Mouse (Mus musculus) heart, embryonic 13.5 days (tissue): Measurements from ENCODE around the gene Olfr16. TPM values are rescaled to one million over a fixed set of nuclear protein-coding genes. Genes with fewer than 3 reads are reported as not detected.

Source experiments
- ATAC-seq: fragments of 200-750 bp; cut with Nextera tagmentation; 2 replicates; pipeline ENCODE4 v1.8.0; 2017; ENCODE audit warnings: moderate TSS enrichment; ENCODE audit not compliant: insufficient number of reproducible peaks, low FRiP score, low TSS enrichment; ENCODE audit errors: extremely low read depth
- H3K27ac ChIP-seq: fragments of 300-500 bp; sonication (generic); replicated peaks from 2 replicates; pipeline ENCODE4 v1.5.1; 2015; ENCODE audit warnings: moderate library complexity, mild to moderate bottlenecking, inconsistent platforms
- H3K27me3 ChIP-seq: fragments of 300-500 bp; sonication (generic); replicated peaks from 2 replicates; pipeline ENCODE4 v1.6.1; 2015; ENCODE audit warnings: mild to moderate bottlenecking, inconsistent platforms
- H3K36me3 ChIP-seq: fragments of 300-500 bp; sonication (generic); 2 replicates; pipeline ENCODE4 v1.6.1; 2015; ENCODE audit warnings: mild to moderate bottlenecking, inconsistent platforms
- H3K4me1 ChIP-seq: fragments of 300-500 bp; sonication (generic); 2 replicates; pipeline ENCODE4 v1.6.1; 2015; ENCODE audit warnings: inconsistent platforms
- H3K4me2 ChIP-seq: fragments of 300-500 bp; sonication (generic); 2 replicates; pipeline ENCODE4 v1.6.1; 2015; ENCODE audit warnings: inconsistent platforms, mild to moderate bottlenecking, moderate library complexity
- H3K4me3 ChIP-seq: fragments of 300-500 bp; sonication (generic); 2 replicates; pipeline ENCODE4 v1.5.1; 2015; ENCODE audit warnings: moderate library complexity, mild to moderate bottlenecking, inconsistent platforms
- H3K9ac ChIP-seq: fragments of 300-500 bp; sonication (generic); 2 replicates; pipeline ENCODE4 v1.6.1; 2015; ENCODE audit warnings: inconsistent platforms, mild to moderate bottlenecking, moderate library complexity
- H3K9me3 ChIP-seq: fragments of 300-500 bp; sonication (generic); 2 replicates; pipeline ENCODE4 v1.6.1; 2016; ENCODE audit warnings: inconsistent platforms
- WGBS: fragments of 180-500 bp; shearing (Covaris S2); methylation state at CpG from one replicate; pipeline ENCODE4 v1.1.7; 2015; ENCODE audit warnings: mixed read lengths; 5-methylcytosine and 5-hydroxymethylcytosine counted together
- polyA plus RNA-seq: library from polyadenylated mRNA; unstranded; fragments of >200 nt; fragmentation: Nextera tagmentation; extraction: Ambion mirVana; gene quantifications from 2 replicates; pipeline ENCODE4 v1.2.1, GENCODE M21; 2015

The Olfr16 gene
- not detected in 2 replicates for polyA plus RNA-seq

- H3K27ac ChIP-seq, result no peak within 1 kb of the TSS
- no peaks in the 10 kb centered on the region for H3K27me3 ChIP-seq
- no peak within 1 kb of the TSS for H3K4me3 ChIP-seq
- H3K9me3 ChIP-seq, result no peaks in the 10 kb centered on the region
- ATAC-seq, result no peak
- 33% methylated on average over 1 of the region's 1 CpGs for WGBS
- H3K4me2 ChIP-seq, result no peak within 1 kb of the TSS
- no peak within 1 kb of the TSS for H3K9ac ChIP-seq
- no peaks in the 10 kb centered on the region for H3K36me3 ChIP-seq
- H3K4me1 ChIP-seq, result no peaks in the 10 kb centered on the region
Observed at GRCm38 (mm10) chr1:172950160-172950559, at the start of gene Olfr16. Gene Olfr16 (plus strand): TSS chr1:172950409.

- no peaks in the 10 kb centered on the region for H3K27me3 ChIP-seq
- H3K36me3 ChIP-seq, result no peaks in the 10 kb centered on the region
- no peaks in the 10 kb centered on the region for H3K4me1 ChIP-seq
- no peaks in the 10 kb centered on the region for H3K9me3 ChIP-seq
- ATAC-seq, result no peak
- no peak overlapping the region for H3K4me2 ChIP-seq
- H3K9ac ChIP-seq, result no peak overlapping the region
- H3K4me3 ChIP-seq, result no peak overlapping the region
- no peak overlapping the region for H3K27ac ChIP-seq
Observed at GRCm38 (mm10) chr1:172903313-172903712, 46.9 kb upstream of the Olfr16 start.

- Histone ChIP-seq H3K27ac (no peak overlapping the region), H3K4me3 (no peak overlapping the region), H3K4me2 (no peak overlapping the region), H3K36me3 (no peaks in the 10 kb centered on the region), H3K27me3 (no peaks in the 10 kb centered on the region), H3K9ac (no peak overlapping the region), H3K9me3 (no peaks in the 10 kb centered on the region), H3K4me1 (no peaks in the 10 kb centered on the region)
- no peak for ATAC-seq
- WGBS, result 70% methylated on average over 1 of the region's 1 CpGs
Observed at GRCm38 (mm10) chr1:172917115-172917514, 33.1 kb upstream of the Olfr16 start.

GRCm38 (mm10) chr1:172918450-172918849, 31.8 kb upstream of the Olfr16 start:
- no peak for ATAC-seq
- 65% methylated on average over 2 of the region's 2 CpGs for WGBS
- no peaks in the 10 kb centered on the region for H3K27me3 ChIP-seq
- no peak overlapping the region for H3K27ac ChIP-seq
- H3K9me3 ChIP-seq, result no peaks in the 10 kb centered on the region
- H3K4me1 ChIP-seq, result no peaks in the 10 kb centered on the region
- no peak overlapping the region for H3K4me2 ChIP-seq
- H3K36me3 ChIP-seq, result no peaks in the 10 kb centered on the region
- no peak overlapping the region for H3K9ac ChIP-seq
- H3K4me3 ChIP-seq, result no peak overlapping the region

- Histone ChIP-seq H3K9ac (no peak overlapping the region), H3K4me3 (no peak overlapping the region), H3K36me3 (no peaks in the 10 kb centered on the region), H3K9me3 (no peaks in the 10 kb centered on the region), H3K4me1 (no peaks in the 10 kb centered on the region), H3K27me3 (no peaks in the 10 kb centered on the region), H3K4me2 (no peak overlapping the region), H3K27ac (no peak overlapping the region)
- no peak for ATAC-seq
- WGBS, result 81% methylated on average over 2 of the region's 2 CpGs
Observed at GRCm38 (mm10) chr1:172932197-172932596, 18.0 kb upstream of the Olfr16 start.

- H3K27ac ChIP-seq, result no peak overlapping the region
- H3K36me3 ChIP-seq, result no peaks in the 10 kb centered on the region
- no peaks in the 10 kb centered on the region for H3K27me3 ChIP-seq
- H3K4me3 ChIP-seq, result no peak overlapping the region
- 61% methylated on average over 2 of the region's 2 CpGs for WGBS
- H3K9me3 ChIP-seq, result no peaks in the 10 kb centered on the region
- no peak overlapping the region for H3K9ac ChIP-seq
- no peaks in the 10 kb centered on the region for H3K4me1 ChIP-seq
- ATAC-seq, result no peak
- H3K4me2 ChIP-seq, result no peak overlapping the region
Observed at GRCm38 (mm10) chr1:172951171-172951720, 1.0 kb downstream of the Olfr16 start.

GRCm38 (mm10) chr1:172955376-172955775, 5.2 kb downstream of the Olfr16 start:
- ATAC-seq, result no peak
- WGBS, result 69% methylated on average over 4 of the region's 4 CpGs
- H3K4me3 ChIP-seq, result no peak overlapping the region
- no peak overlapping the region for H3K27ac ChIP-seq
- no peaks in the 10 kb centered on the region for H3K36me3 ChIP-seq
- no peaks in the 10 kb centered on the region for H3K9me3 ChIP-seq
- no peak overlapping the region for H3K4me2 ChIP-seq
- no peaks in the 10 kb centered on the region for H3K4me1 ChIP-seq
- no peaks in the 10 kb centered on the region for H3K27me3 ChIP-seq
- no peak overlapping the region for H3K9ac ChIP-seq

- H3K4me2 ChIP-seq, result no peak overlapping the region
- no peaks in the 10 kb centered on the region for H3K9me3 ChIP-seq
- no peaks in the 10 kb centered on the region for H3K4me1 ChIP-seq
- WGBS, result 43% methylated on average over 1 of the region's 1 CpGs
- H3K4me3 ChIP-seq, result no peak overlapping the region
- H3K9ac ChIP-seq, result no peak overlapping the region
- H3K27ac ChIP-seq, result no peak overlapping the region
- no peak for ATAC-seq
- H3K27me3 ChIP-seq, result no peaks in the 10 kb centered on the region
- H3K36me3 ChIP-seq, result no peaks in the 10 kb centered on the region
Observed at GRCm38 (mm10) chr1:172960452-172960851, 10.2 kb downstream of the Olfr16 start.

GRCm38 (mm10) chr1:172989794-172990634, 39.8 kb downstream of the Olfr16 start:
- H3K9ac ChIP-seq, result no peak overlapping the region
- no peak overlapping the region for H3K4me3 ChIP-seq
- WGBS, result 67% methylated on average over 12 of the region's 12 CpGs
- no peaks in the 10 kb centered on the region for H3K27me3 ChIP-seq
- no peak overlapping the region for H3K4me2 ChIP-seq
- H3K4me1 ChIP-seq, result no peaks in the 10 kb centered on the region
- no peak for ATAC-seq
- no peaks in the 10 kb centered on the region for H3K36me3 ChIP-seq
- H3K27ac ChIP-seq, result no peak overlapping the region
- H3K9me3 ChIP-seq, result no peaks in the 10 kb centered on the region

- Histone ChIP-seq H3K4me1 (no peaks in the 10 kb centered on the region), H3K9me3 (no peaks in the 10 kb centered on the region), H3K4me3 (no peak overlapping the region), H3K36me3 (no peaks in the 10 kb centered on the region), H3K4me2 (no peak overlapping the region), H3K9ac (no peak overlapping the region), H3K27ac (no peak overlapping the region), H3K27me3 (no peaks in the 10 kb centered on the region)
- 68% methylated on average over 3 of the region's 3 CpGs for WGBS
- no peak for ATAC-seq
Observed at GRCm38 (mm10) chr1:172990635-172991009, 40.4 kb downstream of the Olfr16 start.
